In the genomic region with DNA sequence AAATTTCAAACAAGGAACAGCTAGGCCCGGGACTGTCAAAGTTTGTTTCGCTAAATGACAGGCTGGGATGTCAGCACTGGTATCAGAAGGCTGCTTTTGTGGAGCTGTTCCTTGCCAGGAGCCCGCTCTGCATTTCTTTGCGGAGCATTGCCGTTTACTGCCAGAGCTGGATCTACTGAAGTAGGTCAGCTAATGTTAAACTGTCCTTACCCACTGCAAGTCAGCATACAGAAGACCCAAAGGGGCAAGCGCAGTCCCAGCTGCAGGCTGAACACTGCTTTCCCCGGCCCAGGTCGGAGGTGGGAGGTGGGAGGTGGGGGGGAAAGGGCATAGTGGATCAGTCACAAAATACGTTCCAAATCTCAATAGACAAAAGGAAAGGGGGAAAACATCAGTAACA, we compare ENCODE assay signal across 8 mouse cellular contexts.
DNase-seq lines count a peak whose midpoint lies in the region; ATAC-seq and TF ChIP-seq lines count a peak whose summit lies in the region.

No protein-coding gene starts in this region.

- no peak overlapping the region for H3K27ac ChIP-seq in lung, embryonic 14.5 days (ENCODE audit: low read depth)
- H3K27ac ChIP-seq in limb, embryonic 11.5 days (replicated peaks; ENCODE audit: low read depth, low read length): no peak overlapping the region
- peak overlapping the region; percentile 44; the same call in 1 of the 2 replicates for H3K27ac ChIP-seq in neural tube, embryonic 14.5 days (ENCODE audit: low read depth, low read length)
- no peak overlapping the region for H3K27ac ChIP-seq in cerebellum, adult 2 months (ENCODE audit: insufficient read depth, low read length)

- H3K9ac ChIP-seq in lung, embryonic 14.5 days: no peak overlapping the region
- no peak overlapping the region for H3K9ac ChIP-seq in limb, embryonic 11.5 days (ENCODE audit: low read length)
- no peak overlapping the region for H3K9ac ChIP-seq in neural tube, embryonic 14.5 days (replicated peaks; ENCODE audit: low read depth, low read length)

- H3K36me3 ChIP-seq in lung, embryonic 14.5 days (ENCODE audit: insufficient read depth): no peaks in the 10 kb centered on the region
- peaks cover 4% of the 10 kb centered on the region; the same call in 1 of the 2 replicates for H3K36me3 ChIP-seq in limb, embryonic 11.5 days (ENCODE audit: control insufficient read depth, insufficient read depth, low read length)
- H3K36me3 ChIP-seq in neural tube, embryonic 14.5 days (ENCODE audit: control insufficient read depth, insufficient read depth, low read length): no peaks in the 10 kb centered on the region

- no peaks in the 10 kb centered on the region for H3K4me1 ChIP-seq in lung, embryonic 14.5 days (ENCODE audit: insufficient read depth)
- H3K4me1 ChIP-seq in limb, embryonic 11.5 days (ENCODE audit: control insufficient read depth, insufficient read depth, low read length): peaks cover 7% of the 10 kb centered on the region; the same call in 1 of the 2 replicates
- peaks cover 11% of the 10 kb centered on the region; the same call in 1 of the 2 replicates for H3K4me1 ChIP-seq in neural tube, embryonic 14.5 days (ENCODE audit: control insufficient read depth, insufficient read depth, low read length)
- H3K4me1 ChIP-seq in cerebellum, adult 2 months (ENCODE audit: control insufficient read depth, insufficient read depth, low read length): peaks cover 5% of the 10 kb centered on the region

- peaks cover 8% of the 10 kb centered on the region; the same call in 1 of the 2 replicates for H3K27me3 ChIP-seq in lung, embryonic 14.5 days (ENCODE audit: insufficient read depth, low read length)
- H3K27me3 ChIP-seq in limb, embryonic 11.5 days (ENCODE audit: control insufficient read depth, insufficient read depth, low read length): no peaks in the 10 kb centered on the region
- no peaks in the 10 kb centered on the region for H3K27me3 ChIP-seq in neural tube, embryonic 14.5 days (ENCODE audit: control insufficient read depth, insufficient read depth, low read length)
- H3K27me3 ChIP-seq in cerebellum, adult 2 months (ENCODE audit: control insufficient read depth, insufficient read depth, low read length): no peaks in the 10 kb centered on the region

- H3K9me3 ChIP-seq in lung, embryonic 14.5 days (ENCODE audit: low read depth, low read length): no peaks in the 10 kb centered on the region
- H3K9me3 ChIP-seq in limb, embryonic 11.5 days (ENCODE audit: control insufficient read depth, low read length): no peaks in the 10 kb centered on the region
- no peaks in the 10 kb centered on the region for H3K9me3 ChIP-seq in neural tube, embryonic 14.5 days (ENCODE audit: control insufficient read depth, low read length)

- peak; percentile 13; the same call in 1 of the 2 replicates for ATAC-seq in frontal cortex, adult (ENCODE audit: low TSS enrichment)
- no peak for ATAC-seq in lung, embryonic 14.5 days (ENCODE audit: insufficient read depth)
- no peak for ATAC-seq in limb, embryonic 11.5 days (ENCODE audit: insufficient number of reproducible peaks, low FRiP score, low TSS enrichment, low read depth)
- no peak for ATAC-seq in neural tube, embryonic 14.5 days (ENCODE audit: low read depth)

- H3K4me2 ChIP-seq in lung, embryonic 14.5 days: peak overlapping the region; percentile 73
- H3K4me2 ChIP-seq in limb, embryonic 11.5 days (ENCODE audit: low read depth, severe bottlenecking): peak overlapping the region; percentile 83; the same call in 1 of the 2 replicates
- peak overlapping the region; percentile 83 for H3K4me2 ChIP-seq in neural tube, embryonic 14.5 days (ENCODE audit: low read depth, low read length)

- DNase-seq in frontal cortex, postnatal 25 days (ENCODE audit: low spot score in 2 of 2): no peak
- peak; percentile 30 for DNase-seq in lung, embryonic 14.5 days
- no peak for DNase-seq in lung, adult 18-20 months
- DNase-seq in limb, embryonic 11.5 days (ENCODE audit: low spot score): no peak
- DNase-seq in B cell, adult 2 months: no peak
- no peak for DNase-seq in cerebellum, adult 2 months

- 18% methylated on average over 9 of the region's 9 CpGs for WGBS in lung, embryonic 14.5 days
- 7% methylated on average over 9 of the region's 9 CpGs for WGBS in limb, embryonic 11.5 days
- WGBS in neural tube, embryonic 14.5 days: 6% methylated on average over 9 of the region's 9 CpGs
- WGBS in cerebellum, adult 2 months: 43% methylated on average over 9 of the region's 9 CpGs

- peak overlapping the region; percentile 1; the same call in 1 of the 2 replicates for H3K4me3 ChIP-seq in lung, embryonic 14.5 days (ENCODE audit: low read depth, low read length)
- peak overlapping the region; percentile 27; the same call in 1 of the 2 replicates for H3K4me3 ChIP-seq in limb, embryonic 11.5 days (ENCODE audit: low read depth, low read length)
- peak overlapping the region; percentile 28; the same call in 1 of the 2 replicates for H3K4me3 ChIP-seq in neural tube, embryonic 14.5 days (ENCODE audit: low read depth, low read length)
- no peak overlapping the region for H3K4me3 ChIP-seq in cerebellum, adult 2 months (replicated peaks; ENCODE audit: insufficient read depth, low read depth, low read length)

- no peak for TF ChIP-seq CTCF in lung, embryonic 14.5 days (IDR thresholded peaks at IDR 0.05; ENCODE audit: low read depth)
- TF ChIP-seq CTCF in cerebellum, adult 2 months (IDR thresholded peaks at IDR 0.05; ENCODE audit: borderline replicate concordance, insufficient read depth, low read depth, low read length): no peak

- no peak for TF ChIP-seq POLR2A in cerebellum, adult 2 months (IDR thresholded peaks at IDR 0.05; ENCODE audit: borderline replicate concordance, insufficient read depth, low read length)
